Mouse (Mus musculus): ENCODE results near the gene Pcx. TPM values are rescaled to one million over a fixed set of nuclear protein-coding genes. Genes with fewer than 3 reads are reported as not detected.

Gene Pcx
- polyA plus RNA-seq, 1 experiment from 2014 or later, result 9.7 TPM

GRCm38 (mm10) chr19:4548305-4548883, 38.1 kb downstream of the Pcx start:
- ATAC-seq (replicated peaks; ENCODE audit: low FRiP score, low TSS enrichment, low read depth), result no peak

GRCm38 (mm10) chr19:4554248-4554647, 44.0 kb downstream of the Pcx start:
- Histone ChIP-seq H3K27me3 (replicated peaks; ENCODE audit: control insufficient read depth, insufficient read depth, low read length) (no peaks in the 10 kb centered on the region), H3K4me2 (ENCODE audit: low read length) (no peak overlapping the region), H3K36me3 (ENCODE audit: control insufficient read depth, insufficient read depth, low read length) (no peaks in the 10 kb centered on the region), H3K4me3 (ENCODE audit: low read depth, low read length) (no peak overlapping the region), H3K9ac (ENCODE audit: low read length) (no peak overlapping the region), H3K9me3 (ENCODE audit: control insufficient read depth, low read length) (no peaks in the 10 kb centered on the region), H3K27ac (ENCODE audit: low read depth) (no peak overlapping the region), H3K4me1 (replicated peaks; ENCODE audit: control insufficient read depth, insufficient read depth, low read length) (0 out of 2 replicates have a peak, but pooled peaks cover 2% of the 10 kb centered on the region)
- no peak for DNase-seq (ENCODE audit: low spot score)
- ATAC-seq (replicated peaks; ENCODE audit: low FRiP score, low TSS enrichment, low read depth), result no peak

More at GRCm38 (mm10) chr19:4548305-4548883, 38.1 kb downstream of the Pcx start:
- Histone ChIP-seq H3K36me3 (ENCODE audit: control insufficient read depth, insufficient read depth, low read length) (no peaks in the 10 kb centered on the region), H3K4me3 (ENCODE audit: low read depth, low read length) (no peak overlapping the region), H3K4me1 (replicated peaks; ENCODE audit: control insufficient read depth, insufficient read depth, low read length) (no peaks in the 10 kb centered on the region), H3K27me3 (replicated peaks; ENCODE audit: control insufficient read depth, insufficient read depth, low read length) (no peaks in the 10 kb centered on the region), H3K9me3 (ENCODE audit: control insufficient read depth, low read length) (no peaks in the 10 kb centered on the region), H3K4me2 (ENCODE audit: low read length) (no peak overlapping the region), H3K27ac (ENCODE audit: low read depth) (no peak overlapping the region), H3K9ac (ENCODE audit: low read length) (no peak overlapping the region)
- DNase-seq (ENCODE audit: low spot score), result no peak
- WGBS, result 75% methylated on average over 3 of the region's 3 CpGs

GRCm38 (mm10) chr19:4555086-4555485, 44.8 kb downstream of the Pcx start:
- H3K4me2 ChIP-seq (ENCODE audit: low read length), result no peak overlapping the region
- H3K9ac ChIP-seq (ENCODE audit: low read length), result no peak overlapping the region
- DNase-seq (ENCODE audit: low spot score) (no peak), ATAC-seq (replicated peaks; ENCODE audit: low FRiP score, low TSS enrichment, low read depth) (no peak)
- H3K4me3 ChIP-seq (ENCODE audit: low read depth, low read length), result no peak overlapping the region
- 78% methylated on average over 7 of the region's 7 CpGs for WGBS
- H3K9me3 ChIP-seq (ENCODE audit: control insufficient read depth, low read length), result no peaks in the 10 kb centered on the region
- no peaks in the 10 kb centered on the region for H3K27me3 ChIP-seq (replicated peaks; ENCODE audit: control insufficient read depth, insufficient read depth, low read length)
- no peaks in the 10 kb centered on the region for H3K36me3 ChIP-seq (ENCODE audit: control insufficient read depth, insufficient read depth, low read length)
- H3K27ac ChIP-seq (ENCODE audit: low read depth), result no peak overlapping the region
- 0 out of 2 replicates have a peak, but pooled peaks cover 4% of the 10 kb centered on the region for H3K4me1 ChIP-seq (replicated peaks; ENCODE audit: control insufficient read depth, insufficient read depth, low read length)

- H3K9ac ChIP-seq (ENCODE audit: low read length), result no peak overlapping the region
- H3K9me3 ChIP-seq (ENCODE audit: control insufficient read depth, low read length), result no peaks in the 10 kb centered on the region
- 0 out of 2 replicates have a peak, but pooled peaks cover 4% of the 10 kb centered on the region for H3K4me1 ChIP-seq (replicated peaks; ENCODE audit: control insufficient read depth, insufficient read depth, low read length)
- ATAC-seq (replicated peaks; ENCODE audit: low FRiP score, low TSS enrichment, low read depth) (no peak), DNase-seq (ENCODE audit: low spot score) (no peak)
- H3K27ac ChIP-seq (ENCODE audit: low read depth), result no peak overlapping the region
- no peaks in the 10 kb centered on the region for H3K27me3 ChIP-seq (replicated peaks; ENCODE audit: control insufficient read depth, insufficient read depth, low read length)
- H3K4me3 ChIP-seq (ENCODE audit: low read depth, low read length), result no peak overlapping the region
- no peaks in the 10 kb centered on the region for H3K36me3 ChIP-seq (ENCODE audit: control insufficient read depth, insufficient read depth, low read length)
- WGBS, result 93% methylated on average over 2 of the region's 2 CpGs
- H3K4me2 ChIP-seq (ENCODE audit: low read length), result no peak overlapping the region
Measured at GRCm38 (mm10) chr19:4556787-4557186, 46.5 kb downstream of the Pcx start.

GRCm38 (mm10) chr19:4557796-4558569, 47.7 kb downstream of the Pcx start:
- Histone ChIP-seq H3K9me3 (ENCODE audit: control insufficient read depth, low read length) (no peaks in the 10 kb centered on the region), H3K36me3 (ENCODE audit: control insufficient read depth, insufficient read depth, low read length) (no peaks in the 10 kb centered on the region), H3K9ac (ENCODE audit: low read length) (no peak overlapping the region), H3K4me3 (ENCODE audit: low read depth, low read length) (no peak overlapping the region), H3K27ac (ENCODE audit: low read depth) (no peak overlapping the region), H3K4me1 (replicated peaks; ENCODE audit: control insufficient read depth, insufficient read depth, low read length) (0 out of 2 replicates have a peak, but pooled peaks cover 4% of the 10 kb centered on the region), H3K4me2 (ENCODE audit: low read length) (no peak overlapping the region), H3K27me3 (replicated peaks; ENCODE audit: control insufficient read depth, insufficient read depth, low read length) (no peaks in the 10 kb centered on the region)
- WGBS, result 71% methylated on average over 8 of the region's 8 CpGs
- DNase-seq (ENCODE audit: low spot score) (no peak), ATAC-seq (replicated peaks; ENCODE audit: low FRiP score, low TSS enrichment, low read depth) (no peak)

- Histone ChIP-seq H3K27me3 (replicated peaks; ENCODE audit: control insufficient read depth, insufficient read depth, low read length) (no peaks in the 10 kb centered on the region), H3K36me3 (ENCODE audit: control insufficient read depth, insufficient read depth, low read length) (no peaks in the 10 kb centered on the region), H3K4me2 (ENCODE audit: low read length) (no peak overlapping the region), H3K9me3 (ENCODE audit: control insufficient read depth, low read length) (no peaks in the 10 kb centered on the region), H3K9ac (ENCODE audit: low read length) (no peak overlapping the region), H3K4me3 (ENCODE audit: low read depth, low read length) (no peak overlapping the region), H3K4me1 (replicated peaks; ENCODE audit: control insufficient read depth, insufficient read depth, low read length) (0 out of 2 replicates have a peak, but pooled peaks cover 4% of the 10 kb centered on the region), H3K27ac (ENCODE audit: low read depth) (no peak overlapping the region)
- ATAC-seq (replicated peaks; ENCODE audit: low FRiP score, low TSS enrichment, low read depth) (no peak), DNase-seq (ENCODE audit: low spot score) (no peak)
- 68% methylated on average over 3 of the region's 3 CpGs for WGBS
Measured at GRCm38 (mm10) chr19:4558570-4558955, 48.3 kb downstream of the Pcx start.

GRCm38 (mm10) chr19:4559011-4559410, 48.7 kb downstream of the Pcx start:
- H3K27ac ChIP-seq (ENCODE audit: low read depth), result no peak overlapping the region

GRCm38 (mm10) chr19:4559588-4559987, 49.3 kb downstream of the Pcx start:
- H3K27ac ChIP-seq (ENCODE audit: low read depth), result no peak overlapping the region
- H3K27me3 ChIP-seq (replicated peaks; ENCODE audit: control insufficient read depth, insufficient read depth, low read length), result no peaks in the 10 kb centered on the region
- 0 out of 2 replicates have a peak, but pooled peaks cover 4% of the 10 kb centered on the region for H3K4me1 ChIP-seq (replicated peaks; ENCODE audit: control insufficient read depth, insufficient read depth, low read length)
- ATAC-seq (replicated peaks; ENCODE audit: low FRiP score, low TSS enrichment, low read depth) (no peak), DNase-seq (ENCODE audit: low spot score) (no peak)
- no peak overlapping the region for H3K4me2 ChIP-seq (ENCODE audit: low read length)
- no peak overlapping the region for H3K4me3 ChIP-seq (ENCODE audit: low read depth, low read length)
- no peaks in the 10 kb centered on the region for H3K9me3 ChIP-seq (ENCODE audit: control insufficient read depth, low read length)
- H3K9ac ChIP-seq (ENCODE audit: low read length), result no peak overlapping the region
- WGBS, result 73% methylated on average over 2 of the region's 2 CpGs
- H3K36me3 ChIP-seq (ENCODE audit: control insufficient read depth, insufficient read depth, low read length), result no peaks in the 10 kb centered on the region

More at GRCm38 (mm10) chr19:4559011-4559410, 48.7 kb downstream of the Pcx start:
- ATAC-seq (replicated peaks; ENCODE audit: low FRiP score, low TSS enrichment, low read depth) (no peak), DNase-seq (ENCODE audit: low spot score) (no peak)
- Histone ChIP-seq H3K27me3 (replicated peaks; ENCODE audit: control insufficient read depth, insufficient read depth, low read length) (no peaks in the 10 kb centered on the region), H3K4me1 (replicated peaks; ENCODE audit: control insufficient read depth, insufficient read depth, low read length) (0 out of 2 replicates have a peak, but pooled peaks cover 4% of the 10 kb centered on the region), H3K9ac (ENCODE audit: low read length) (no peak overlapping the region), H3K4me2 (ENCODE audit: low read length) (no peak overlapping the region), H3K36me3 (ENCODE audit: control insufficient read depth, insufficient read depth, low read length) (no peaks in the 10 kb centered on the region), H3K4me3 (ENCODE audit: low read depth, low read length) (no peak overlapping the region), H3K9me3 (ENCODE audit: control insufficient read depth, low read length) (no peaks in the 10 kb centered on the region)
- WGBS, result 40% methylated on average over 3 of the region's 3 CpGs
